Mouse (Mus musculus): ENCODE measurements around the gene Rapgef5.

GRCm38 (mm10) chr12:117721748-117722150 lies 205.5 kb downstream of the Rapgef5 start:
- no peak for TF ChIP-seq TCF12 (IDR thresholded peaks at IDR 0.05; ENCODE audit: low read depth, low read length)
- no peak for TF ChIP-seq CTCF (conservative IDR thresholded peaks at IDR 0.05 in 1 of 2, IDR thresholded peaks at IDR 0.05 in 1 of 2; ENCODE audit: low read depth in 2 of 2, low read length in 2 of 2)

Measured in CH12.LX (cell line).